Mouse (Mus musculus): ENCODE measurements around the gene Tigd4.
A peak's percentile ranks its signal among the peaks of the same experiment; 100 is the strongest.
"Not testable (repeated sequence)": the region's sequence is repeated elsewhere in the genome, so short reads cannot be mapped to it uniquely, and the experiment has no call there.

Tigd4 gene

GRCm38 (mm10) chr3:84593274-84593673 lies at the start of gene Tigd4:
TSS of gene Tigd4 (plus strand) at chr3:84593574.
- DNase-seq (ENCODE audit: low spot score), result no peak

- no peak for DNase-seq (ENCODE audit: low spot score)
These were observed 46.2 kb upstream of the Tigd4 start for GRCm38 (mm10) chr3:84547177-84547576.

- DNase-seq (ENCODE audit: low spot score), result no peak
These were observed 37.6 kb upstream of the Tigd4 start for GRCm38 (mm10) chr3:84555780-84556179.

GRCm38 (mm10) chr3:84558301-84558700 lies 35.1 kb upstream of the Tigd4 start:
- DNase-seq (ENCODE audit: low spot score), result no peak

GRCm38 (mm10) chr3:84562911-84563310 lies 30.5 kb upstream of the Tigd4 start:
- DNase-seq (ENCODE audit: low spot score), result not testable (repeated sequence)

GRCm38 (mm10) chr3:84563415-84563814 lies 30.0 kb upstream of the Tigd4 start:
- DNase-seq (ENCODE audit: low spot score), result no peak

GRCm38 (mm10) chr3:84568540-84568939 lies 24.8 kb upstream of the Tigd4 start:
- DNase-seq (ENCODE audit: low spot score), result no peak

GRCm38 (mm10) chr3:84569587-84569986 lies 23.8 kb upstream of the Tigd4 start:
- DNase-seq (ENCODE audit: low spot score), result no peak

GRCm38 (mm10) chr3:84570501-84570900 lies 22.9 kb upstream of the Tigd4 start:
- no peak for DNase-seq (ENCODE audit: low spot score)

- DNase-seq (ENCODE audit: low spot score), result no peak
These were observed 12.7 kb upstream of the Tigd4 start for GRCm38 (mm10) chr3:84580716-84581115.

- no peak for DNase-seq (ENCODE audit: low spot score)
These were observed 11.7 kb upstream of the Tigd4 start for GRCm38 (mm10) chr3:84581696-84582022.

GRCm38 (mm10) chr3:84582023-84582912 lies 11.1 kb upstream of the Tigd4 start, which contains the start of gene Arfip1:
TSS of gene Arfip1 (minus strand) at chr3:84582625.
- peak; percentile 99 for DNase-seq (ENCODE audit: low spot score)

GRCm38 (mm10) chr3:84582913-84583276 lies 10.5 kb upstream of the Tigd4 start:
- DNase-seq (ENCODE audit: low spot score), result no peak

GRCm38 (mm10) chr3:84586736-84587135 lies 6.6 kb upstream of the Tigd4 start:
- DNase-seq (ENCODE audit: low spot score), result no peak

- DNase-seq (ENCODE audit: low spot score), result no peak
These were observed 1.7 kb downstream of the Tigd4 start for GRCm38 (mm10) chr3:84594894-84595676.

- no peak for DNase-seq (ENCODE audit: low spot score)
These were observed 2.4 kb downstream of the Tigd4 start for GRCm38 (mm10) chr3:84595677-84596234.

- no peak for DNase-seq (ENCODE audit: low spot score)
These were observed 4.8 kb downstream of the Tigd4 start for GRCm38 (mm10) chr3:84597996-84598734.

GRCm38 (mm10) chr3:84598756-84599155 lies 5.4 kb downstream of the Tigd4 start:
- no peak for DNase-seq (ENCODE audit: low spot score)

- peak; percentile 61 for DNase-seq (ENCODE audit: low spot score)
These were observed 8.6 kb downstream of the Tigd4 start for GRCm38 (mm10) chr3:84601870-84602495.

GRCm38 (mm10) chr3:84602759-84603158 lies 9.4 kb downstream of the Tigd4 start:
- no peak for DNase-seq (ENCODE audit: low spot score)

GRCm38 (mm10) chr3:84603212-84603611 lies 9.8 kb downstream of the Tigd4 start:
- DNase-seq (ENCODE audit: low spot score), result no peak
